Mouse (Mus musculus) heart, adult 2 months (tissue): Measurements from ENCODE around the gene Robo2. TPM values are rescaled to one million over a fixed set of nuclear protein-coding genes. Genes with fewer than 3 reads are reported as not detected.

Source experiments
- DNase-seq, 2 experiments: peaks; one replicate each; pipeline ENCODE4 v3.0.0; 2021
- H3K27ac ChIP-seq: fragments of 200-600 bp; 2 replicates; pipeline ENCODE4 v1.8.1; 2022
- H3K27me3 ChIP-seq: fragments of 200-500 bp; 2 replicates; pipeline ENCODE4 v1.6.1; 2012; ENCODE audit warnings: mild to moderate bottlenecking, low read length, inconsistent platforms, mixed read lengths; ENCODE audit not compliant: control insufficient read depth, insufficient read depth
- H3K36me3 ChIP-seq: fragments of 200-500 bp; 2 replicates; pipeline ENCODE4 v1.6.1; 2012; ENCODE audit warnings: low read length, inconsistent platforms; ENCODE audit not compliant: control insufficient read depth, insufficient read depth
- H3K4me1 ChIP-seq: fragments of 200-500 bp; 2 replicates; pipeline ENCODE4 v1.6.1; 2011; ENCODE audit warnings: low read length; ENCODE audit not compliant: control insufficient read depth, insufficient read depth
- H3K4me3 ChIP-seq: fragments of 200-600 bp; 2 replicates; pipeline ENCODE4 v1.8.1; 2022
- H3K79me2 ChIP-seq: fragments of 200-500 bp; replicated peaks from 2 replicates; pipeline ENCODE4 v1.6.1; 2012; ENCODE audit warnings: mild to moderate bottlenecking, inconsistent platforms, low read length, moderate library complexity, mixed read lengths; ENCODE audit not compliant: control insufficient read depth, insufficient read depth
- H3K9ac ChIP-seq: fragments of 200-500 bp; 2 replicates; pipeline ENCODE4 v1.6.1; 2012; ENCODE audit warnings: low read depth, mild to moderate bottlenecking, control low read depth, inconsistent platforms, low read length, mixed read lengths
- CTCF ChIP-seq: fragments of 200-600 bp; IDR thresholded peaks from 2 replicates; pipeline ENCODE4 v1.8.1; 2022; ENCODE audit warnings: antibody characterized with exemption, mild to moderate bottlenecking, moderate library complexity
- EP300 ChIP-seq: fragments of 200-500 bp; IDR thresholded peaks from 2 replicates; pipeline ENCODE4 v1.6.1; 2011; ENCODE audit warnings: low read depth, low read length, control low read depth; ENCODE audit not compliant: insufficient read depth
- POLR2A ChIP-seq: fragments of 200-500 bp; IDR thresholded peaks from 2 replicates; pipeline ENCODE4 v1.6.1; 2011; ENCODE audit warnings: mild to moderate bottlenecking, low read depth, low read length, control low read depth; ENCODE audit not compliant: insufficient read depth
- WGBS: fragments of 180-500 bp; shearing (Covaris S2); methylation state at CpG from one replicate; pipeline ENCODE4 v1.1.7; 2018; 5-methylcytosine and 5-hydroxymethylcytosine counted together
- intact Hi-C: fragments of 180-260 bp; cut with DNase I; formaldehyde crosslinking; loops from one replicate; pipeline ENCODE4 v1.15.1; 2025
- polyA plus RNA-seq: library from polyadenylated mRNA; depleted of rRNA; stranded (reverse); fragments of >200 nt; gene quantifications from 2 replicates; pipeline ENCODE4 v1.2.3, GENCODE M21; 2012
- total RNA-seq, 2 experiments: library from RNA; stranded (reverse); gene quantifications; 2 replicates each; pipeline ENCODE4 v1.2.3; 2021

Gene Robo2
- total and polyA plus RNA-seq, 3 experiments, result 0.39 to 1.0 (median 0.70) TPM

DNA sequence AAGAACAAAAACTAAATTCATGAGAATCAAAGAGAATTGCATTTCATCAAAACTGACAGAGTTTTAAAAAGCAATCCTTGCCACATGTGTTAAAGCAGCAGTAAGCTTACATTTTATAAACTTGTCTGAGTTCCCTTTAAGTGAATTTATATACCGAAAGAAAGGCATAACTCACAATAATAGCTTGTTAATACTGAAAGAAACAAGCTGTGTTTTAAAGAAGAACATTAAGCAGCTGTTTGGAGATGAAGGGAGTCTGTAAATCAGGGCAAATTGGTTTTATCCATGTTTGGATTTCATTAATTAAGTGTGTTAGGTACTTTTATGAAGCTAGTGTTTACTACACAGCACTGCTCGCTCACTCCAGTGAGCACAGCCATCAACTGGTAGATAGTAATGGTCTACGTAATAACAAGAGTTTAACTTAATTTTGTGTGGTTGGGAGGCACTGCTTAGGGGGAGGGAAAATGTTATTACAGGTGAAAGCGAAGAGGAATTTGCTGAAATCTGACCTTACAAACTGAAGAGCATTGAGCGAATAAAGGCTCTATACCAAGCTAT, 447.2 kb downstream of the Robo2 start:
- 89% methylated on average over 5 of the region's 5 CpGs for WGBS
- intact Hi-C loops, result no loop called here
- Histone ChIP-seq H3K4me3 (no peak overlapping the region), H3K27me3 (no peaks in the 10 kb centered on the region), H3K27ac (no peak overlapping the region), H3K9ac (no peak overlapping the region), H3K79me2 (no peaks in the 10 kb centered on the region), H3K4me1 (no peaks in the 10 kb centered on the region), H3K36me3 (no peaks in the 10 kb centered on the region)
- no peak for DNase-seq
- no peak for TF ChIP-seq POLR2A

DNA sequence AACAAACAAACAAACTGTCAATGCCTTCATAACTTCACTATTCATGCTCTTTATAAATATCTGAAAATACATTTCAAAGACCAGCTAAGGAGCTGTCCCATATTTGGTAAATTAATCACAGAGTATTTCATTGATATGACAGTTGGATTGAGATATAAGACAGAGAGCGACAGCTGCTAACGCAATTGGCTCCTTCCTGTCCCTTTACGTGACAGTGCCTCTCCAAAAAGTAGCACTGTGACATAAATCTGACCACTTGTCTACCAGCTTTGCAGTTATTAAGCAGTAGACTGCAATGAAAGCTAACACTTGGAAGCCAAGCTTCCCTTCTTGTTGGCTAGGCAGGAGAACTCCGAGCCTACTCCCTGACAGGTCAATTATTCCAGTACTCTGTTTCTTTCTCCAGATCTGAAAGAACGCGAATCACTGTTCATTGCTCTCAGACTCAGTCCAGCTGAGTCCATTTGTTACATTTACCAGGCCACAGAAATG, 452.1 kb downstream of the Robo2 start:
- no peak for DNase-seq
- Histone ChIP-seq H3K27ac (no peak overlapping the region), H3K27me3 (no peaks in the 10 kb centered on the region), H3K4me3 (no peak overlapping the region), H3K79me2 (no peaks in the 10 kb centered on the region), H3K36me3 (no peaks in the 10 kb centered on the region), H3K9ac (no peak overlapping the region), H3K4me1 (no peaks in the 10 kb centered on the region)
- 74% methylated on average over 6 of the region's 6 CpGs for WGBS
- intact Hi-C loops, result no loop called here
- TF ChIP-seq EP300 (no peak), POLR2A (no peak), CTCF (no peak)

DNA sequence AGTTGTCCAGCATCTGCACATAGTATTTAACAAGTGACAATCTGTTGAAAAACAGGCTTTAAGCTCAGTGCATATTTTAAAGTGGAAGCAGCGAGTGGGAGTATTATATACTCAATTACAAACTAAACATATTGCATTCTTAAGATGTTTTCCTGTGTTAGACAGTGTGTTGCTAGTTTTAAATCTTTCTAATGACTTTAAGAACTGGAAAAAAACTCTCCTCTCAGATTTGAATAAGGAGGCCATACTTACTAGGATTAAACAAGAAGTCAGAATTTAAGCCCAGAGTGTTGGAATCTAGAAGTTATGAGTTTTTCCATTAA, 453.1 kb downstream of the Robo2 start:
- H3K79me2 ChIP-seq, result no peaks in the 10 kb centered on the region
- H3K4me3 ChIP-seq, result no peak overlapping the region
- DNase-seq, result no peak
- H3K36me3 ChIP-seq, result no peaks in the 10 kb centered on the region
- H3K4me1 ChIP-seq, result no peaks in the 10 kb centered on the region
- no peak overlapping the region for H3K9ac ChIP-seq
- intact Hi-C loops, result no loop called here
- TF ChIP-seq CTCF (no peak), POLR2A (no peak), EP300 (no peak)
- WGBS, result 93% methylated on average over 1 of the region's 1 CpGs
- no peaks in the 10 kb centered on the region for H3K27me3 ChIP-seq
- no peak overlapping the region for H3K27ac ChIP-seq

DNA sequence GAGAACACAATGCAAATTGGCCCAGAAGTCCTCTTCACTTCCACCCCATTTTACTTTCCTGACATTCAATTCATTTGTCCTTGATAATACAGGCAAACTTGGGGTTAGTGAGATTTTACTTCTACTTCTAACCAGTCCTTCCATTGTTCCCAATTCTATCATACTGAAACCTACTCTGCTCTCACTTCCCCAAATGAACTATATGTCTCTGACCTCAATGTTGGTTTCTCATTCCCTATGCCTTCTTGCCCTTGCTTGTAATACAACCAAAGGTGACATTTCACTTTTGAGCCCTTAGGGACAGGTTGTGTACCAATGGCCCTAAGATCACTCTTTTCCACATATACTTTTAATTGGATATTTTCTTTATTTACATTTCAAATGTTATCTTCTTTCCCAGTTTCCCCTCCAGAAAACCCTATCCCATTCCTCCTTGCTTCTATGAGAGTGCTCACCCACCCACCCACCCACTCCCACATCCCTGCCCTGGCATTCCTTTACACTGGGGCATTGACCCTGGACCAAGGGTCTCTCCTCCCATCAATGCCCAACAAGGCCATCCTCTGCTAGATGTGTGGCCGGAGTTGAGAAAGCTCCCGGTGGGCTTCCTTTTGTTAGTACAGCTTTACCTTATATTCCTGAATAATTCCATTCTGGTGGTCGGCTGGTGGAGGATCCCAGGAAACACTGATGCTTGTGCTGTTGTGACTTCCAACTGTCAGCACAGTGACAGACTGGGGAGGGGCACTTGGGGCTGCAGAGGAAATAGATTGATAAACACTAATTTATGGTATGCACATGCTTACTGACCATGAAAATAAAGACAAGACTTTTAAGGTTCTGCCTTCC, 453.7 kb downstream of the Robo2 start:
- TF ChIP-seq EP300 (no peak), CTCF (no peak), POLR2A (no peak)
- H3K4me1 ChIP-seq, result no peaks in the 10 kb centered on the region
- WGBS, result 71% methylated on average over 3 of the region's 3 CpGs

DNA sequence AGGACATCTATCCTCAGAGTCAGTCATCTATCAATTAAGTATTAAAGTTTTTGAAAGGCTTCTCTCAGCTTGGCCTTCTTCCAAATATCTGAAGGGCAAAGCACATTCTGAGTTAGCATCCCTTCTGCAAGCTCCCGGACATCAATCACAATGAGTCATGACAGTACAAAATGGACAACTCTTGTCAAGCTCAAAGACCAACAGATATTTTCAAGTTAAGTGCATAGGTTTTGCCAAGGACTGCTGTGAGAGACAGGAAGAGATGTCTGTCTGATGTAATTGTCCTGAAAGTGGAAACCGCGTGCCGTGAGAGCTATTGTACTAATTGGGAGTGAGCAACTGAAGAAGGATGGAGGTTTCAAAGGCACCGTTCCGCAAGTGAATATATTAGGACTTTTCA, 465.5 kb downstream of the Robo2 start:
- Histone ChIP-seq H3K36me3 (no peaks in the 10 kb centered on the region), H3K4me1 (no peaks in the 10 kb centered on the region), H3K27ac (no peak overlapping the region), H3K79me2 (no peaks in the 10 kb centered on the region), H3K9ac (no peak overlapping the region), H3K27me3 (no peaks in the 10 kb centered on the region), H3K4me3 (no peak overlapping the region)
- DNase-seq, result no peak
- WGBS, result 77% methylated on average over 6 of the region's 6 CpGs
- TF ChIP-seq EP300 (no peak), POLR2A (no peak), CTCF (no peak)
- intact Hi-C loops, result no loop called here

More for the DNA sequence above, 453.7 kb downstream of the Robo2 start:
- no peak overlapping the region for H3K9ac ChIP-seq
- intact Hi-C loops, result no loop called here
- no peak overlapping the region for H3K27ac ChIP-seq
- H3K4me3 ChIP-seq, result no peak overlapping the region
- H3K27me3 ChIP-seq, result no peaks in the 10 kb centered on the region
- H3K79me2 ChIP-seq, result no peaks in the 10 kb centered on the region
- H3K36me3 ChIP-seq, result no peaks in the 10 kb centered on the region
- no peak for DNase-seq

DNA sequence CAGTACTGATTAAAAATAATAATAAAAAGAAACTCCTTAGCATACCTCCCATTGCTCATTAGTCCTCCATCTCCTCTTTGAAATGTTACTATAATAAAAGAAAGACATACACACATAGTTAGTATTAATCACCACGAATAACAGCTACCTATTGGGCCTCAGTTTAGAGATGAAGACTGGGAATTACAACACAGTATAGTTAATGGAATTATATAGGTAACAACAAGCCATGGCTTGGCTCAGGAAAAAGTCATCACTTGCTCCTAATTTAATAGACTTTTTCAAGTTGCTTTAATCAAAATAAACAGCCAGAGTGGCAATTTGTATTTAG, 471.4 kb downstream of the Robo2 start:
- H3K27ac ChIP-seq, result no peak overlapping the region
- intact Hi-C loops, result no loop called here
- 57% methylated on average over 1 of the region's 1 CpGs for WGBS
- H3K79me2 ChIP-seq, result no peaks in the 10 kb centered on the region
- TF ChIP-seq EP300 (no peak), CTCF (no peak), POLR2A (no peak)
- no peak overlapping the region for H3K4me3 ChIP-seq
- H3K4me1 ChIP-seq, result no peaks in the 10 kb centered on the region
- H3K27me3 ChIP-seq, result no peaks in the 10 kb centered on the region
- H3K36me3 ChIP-seq, result no peaks in the 10 kb centered on the region
- no peak overlapping the region for H3K9ac ChIP-seq
- DNase-seq, result no peak
